Mouse (Mus musculus): Measurements from ENCODE around the gene Pspc1. TPM values are rescaled to one million over a fixed set of nuclear protein-coding genes. Genes with fewer than 3 reads are reported as not detected.
"Not testable (repeated sequence)": the region's sequence is repeated elsewhere in the genome, so short reads cannot be mapped to it uniquely, and the experiment has no call there.

Pspc1 gene
- total RNA-seq (2021), result 1 to 10 TPM; 6.3 to 8.8 TPM
- long read RNA-seq, experiment 1, partial matches to known transcripts, result 0 of 1 reads
- long read RNA-seq, experiment 1, other reads (novel, unspliced or antisense), result 1 of 1 reads
- long read RNA-seq, experiment 2, full-length matches to known transcripts, result 1 of 3 reads
- long read RNA-seq, experiment 2, partial matches to known transcripts, result 0 of 3 reads
- long read RNA-seq, experiment 2, other reads (novel, unspliced or antisense), result 2 of 3 reads

DNA sequence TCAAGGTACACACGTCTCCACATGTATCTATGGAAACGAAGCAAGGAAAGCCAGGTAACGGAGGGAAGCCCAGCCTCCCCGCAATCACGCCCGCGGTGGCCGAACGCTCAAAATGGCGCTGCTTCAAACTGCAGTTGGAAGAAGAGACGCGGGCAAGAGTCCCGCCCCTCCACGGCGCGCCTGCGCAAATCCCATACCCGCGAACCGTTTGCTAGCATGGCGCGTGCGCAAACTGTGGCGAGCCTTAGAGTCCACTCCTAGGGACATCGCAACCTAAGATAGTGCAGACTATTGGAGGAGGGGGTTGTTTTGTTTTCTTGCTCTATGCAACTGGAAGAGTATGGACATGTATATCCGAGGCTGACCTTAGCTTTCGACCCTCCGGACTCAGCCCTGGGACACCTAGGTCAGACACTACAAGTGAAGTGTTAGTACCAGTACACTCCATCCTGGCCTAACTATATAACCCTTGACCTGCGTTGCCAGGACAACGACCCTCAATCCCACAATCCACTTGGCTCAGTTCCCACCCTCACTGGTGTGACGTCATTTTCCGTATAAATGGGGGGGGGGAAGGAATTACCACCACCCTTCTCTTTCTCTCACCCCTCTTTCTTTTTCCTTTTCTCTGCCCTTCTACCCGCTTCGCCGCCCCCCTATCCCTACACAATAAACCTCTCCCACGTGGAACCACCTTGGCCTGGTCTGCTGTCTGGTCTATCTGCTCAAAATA lies at the start of gene Pspc1:
TSS of gene Pspc1 (minus strand) at position 117 of the 733 bp plus-strand sequence.
- intact Hi-C loops (cut with DNase I), result no loop called here
- DNase-seq, result peak; percentile 95

DNA sequence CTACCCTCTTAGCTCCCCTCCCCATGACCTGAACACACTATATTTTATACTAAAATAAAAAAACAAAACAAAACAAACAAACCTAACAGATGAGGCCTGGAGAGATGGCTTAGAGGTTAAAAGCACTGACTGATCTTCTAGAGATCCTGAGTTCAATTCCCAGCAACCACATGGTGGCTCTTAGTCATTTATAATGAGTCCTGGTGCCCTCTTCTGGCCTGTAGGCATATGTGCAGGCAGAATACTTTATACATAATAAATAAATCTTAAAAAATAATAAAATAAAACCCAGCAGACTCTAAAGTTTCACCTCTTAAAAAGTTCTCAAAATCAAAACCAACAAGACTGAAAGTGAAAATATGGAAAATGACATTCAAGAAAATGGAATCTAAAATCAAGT lies 46.4 kb upstream of the Pspc1 start:
- intact Hi-C loops (cut with DNase I), result no loop called here
- DNase-seq, result no peak

DNA sequence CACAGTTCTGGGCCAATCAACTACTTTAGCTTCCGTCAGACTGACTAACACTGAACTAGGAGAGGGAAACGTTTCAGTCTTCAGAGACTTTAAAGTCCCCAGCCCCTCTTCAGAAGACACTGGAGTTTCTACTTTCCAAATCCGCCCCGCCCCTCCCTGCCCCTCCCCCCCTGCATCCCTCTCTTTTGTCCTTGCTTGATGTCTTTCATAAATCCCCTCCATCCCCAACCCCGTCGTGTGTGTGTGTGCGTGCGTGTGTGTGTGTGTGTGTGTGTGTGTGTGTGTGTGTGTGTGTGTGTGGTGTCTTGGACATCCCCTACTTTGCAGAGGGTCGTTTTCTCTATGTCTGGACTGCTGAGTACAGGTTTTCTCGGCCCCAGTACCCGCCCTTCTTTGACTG lies 39.5 kb upstream of the Pspc1 start:
- intact Hi-C loops (cut with DNase I), result loop anchor here (5.0 kb wide), 1 partner anchor 65 kb away; no protein-coding TSS in a partner anchor
- DNase-seq, result no peak

DNA sequence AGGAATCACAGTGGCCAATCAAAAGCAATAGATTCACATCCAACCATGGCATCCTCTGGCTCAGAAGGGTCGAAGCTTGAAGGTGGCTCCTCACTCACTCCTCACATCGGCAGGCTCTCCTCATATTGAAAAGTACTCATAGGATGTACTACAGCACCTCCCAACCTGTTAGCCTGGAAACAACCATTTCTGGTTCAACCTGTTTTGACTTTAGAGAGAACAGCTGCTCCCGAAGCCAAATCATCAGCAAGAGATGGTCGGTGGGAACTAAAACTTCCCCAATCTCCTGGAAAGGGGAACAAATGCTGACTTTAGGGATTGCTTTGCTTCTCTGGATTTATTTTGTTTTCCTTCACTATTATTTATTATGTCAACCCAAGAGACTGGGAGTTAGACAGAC lies 39.0 kb upstream of the Pspc1 start:
- DNase-seq, result no peak

GRCm38 (mm10) chr14:56816541-56816940 lies 38.4 kb upstream of the Pspc1 start:
- intact Hi-C loops (cut with DNase I), result loop anchor here (5.0 kb wide), 1 partner anchor 66 kb away; no protein-coding TSS in a partner anchor

More for the DNA sequence above, 39.0 kb upstream of the Pspc1 start:
- intact Hi-C loops (cut with DNase I), result loop anchor here (5.0 kb wide), 1 partner anchor 65 kb away; no protein-coding TSS in a partner anchor

DNA sequence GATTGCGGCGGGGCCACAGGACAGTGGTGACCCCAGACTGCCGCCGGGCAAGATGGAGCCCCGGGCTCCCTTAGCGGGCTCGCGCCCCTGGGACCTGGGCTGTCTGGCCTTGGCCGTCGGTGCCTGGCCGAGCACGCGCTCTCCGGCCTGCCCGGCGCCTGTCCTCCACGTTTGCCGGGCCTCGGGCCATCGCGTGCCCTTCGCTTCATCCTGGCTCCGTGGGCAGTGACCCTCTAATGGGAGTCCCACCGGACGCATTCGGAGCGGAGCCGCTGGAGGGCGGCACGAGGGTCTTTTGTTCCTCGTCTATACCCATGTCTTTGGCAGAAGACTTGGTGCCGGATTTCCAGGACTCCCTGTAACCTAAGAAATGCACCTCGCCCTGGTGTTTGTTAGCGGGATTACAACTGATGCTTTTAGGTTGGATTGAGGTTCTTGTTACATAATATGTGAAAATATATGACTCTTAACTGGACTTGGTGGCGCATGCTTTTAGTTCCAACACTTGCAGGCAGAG lies 34.5 kb upstream of the Pspc1 start:
- DNase-seq, result peak; percentile 64 to 70
- intact Hi-C loops (cut with DNase I), result no loop called here

More at GRCm38 (mm10) chr14:56816541-56816940, 38.4 kb upstream of the Pspc1 start:
- no peak for DNase-seq

DNA sequence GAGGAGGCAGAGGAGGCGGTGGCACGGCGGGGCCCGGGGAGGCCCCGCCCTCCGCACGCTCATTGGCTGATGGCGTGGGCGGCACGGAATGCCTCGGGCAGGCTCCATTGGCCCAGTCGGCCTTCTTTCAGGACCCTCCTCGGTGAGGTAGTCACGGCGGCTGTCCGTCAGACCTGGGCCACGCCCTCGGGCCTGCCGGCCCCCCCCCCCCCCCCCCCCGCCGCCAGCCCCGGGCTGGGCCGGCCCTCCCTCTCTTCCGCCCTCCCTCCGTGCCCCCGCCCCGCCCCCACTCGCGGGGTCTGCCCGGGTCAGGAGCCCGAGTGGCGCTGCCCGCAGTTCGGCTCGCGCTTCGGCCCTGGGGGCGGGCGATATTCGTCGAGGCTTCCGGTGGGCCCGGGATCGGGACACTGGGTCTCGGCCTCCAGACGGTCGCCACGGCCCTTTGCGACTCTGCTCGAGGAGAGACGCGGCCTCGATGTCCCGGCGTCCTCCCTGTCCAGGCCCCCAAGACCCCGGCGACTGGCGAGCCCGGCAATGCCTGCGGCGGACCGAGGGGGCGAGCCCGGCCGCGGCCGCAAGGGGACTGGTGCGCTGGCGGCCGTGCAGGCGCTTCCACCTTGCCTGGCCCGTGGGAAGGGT lies 33.7 kb upstream of the Pspc1 start, which contains the start of gene Zmym5:
TSS of gene Zmym5 (minus strand) at position 16 of the 639 bp plus-strand sequence.
- peak; percentile 84 to 86 for DNase-seq
- intact Hi-C loops (cut with DNase I), result not testable (repeated sequence)

- intact Hi-C loops (cut with DNase I), result not testable (repeated sequence)
- DNase-seq, result peak; percentile 11 to 53
These were observed 32.9 kb upstream of the Pspc1 start for GRCm38 (mm10) chr14:56810781-56811690.

- no peak for DNase-seq
- intact Hi-C loops (cut with DNase I), result loop anchor here (5.0 to 10.0 kb wide), 2 partner anchors 196 to 408 kb away; no protein-coding TSS in a partner anchor
These were observed 15.1 kb upstream of the Pspc1 start for GRCm38 (mm10) chr14:56793243-56793642.

DNA sequence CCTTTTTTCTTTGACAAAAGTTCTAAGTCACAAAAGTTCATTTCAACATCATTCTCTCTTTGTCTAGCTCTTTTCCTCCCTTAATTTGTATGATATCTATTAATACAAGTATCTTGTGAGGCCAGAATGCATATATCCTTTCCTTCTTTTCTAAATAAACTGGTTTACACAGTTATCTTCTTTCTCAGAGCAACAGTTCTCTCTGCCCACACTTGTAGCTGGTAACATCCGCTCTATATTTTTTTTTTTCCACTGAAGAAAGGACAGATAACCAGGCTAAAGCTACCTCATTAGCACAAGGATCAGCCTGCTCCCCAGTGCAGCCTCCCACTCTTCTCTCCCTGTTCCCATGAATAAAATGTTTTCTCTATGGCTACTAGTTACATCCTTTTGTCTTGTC lies 6.5 kb upstream of the Pspc1 start:
- DNase-seq, result no peak
- intact Hi-C loops (cut with DNase I), result no loop called here

- intact Hi-C loops (cut with DNase I), result no loop called here
- DNase-seq, result no peak
These were observed 801 bp upstream of the Pspc1 start for GRCm38 (mm10) chr14:56778933-56779300.

DNA sequence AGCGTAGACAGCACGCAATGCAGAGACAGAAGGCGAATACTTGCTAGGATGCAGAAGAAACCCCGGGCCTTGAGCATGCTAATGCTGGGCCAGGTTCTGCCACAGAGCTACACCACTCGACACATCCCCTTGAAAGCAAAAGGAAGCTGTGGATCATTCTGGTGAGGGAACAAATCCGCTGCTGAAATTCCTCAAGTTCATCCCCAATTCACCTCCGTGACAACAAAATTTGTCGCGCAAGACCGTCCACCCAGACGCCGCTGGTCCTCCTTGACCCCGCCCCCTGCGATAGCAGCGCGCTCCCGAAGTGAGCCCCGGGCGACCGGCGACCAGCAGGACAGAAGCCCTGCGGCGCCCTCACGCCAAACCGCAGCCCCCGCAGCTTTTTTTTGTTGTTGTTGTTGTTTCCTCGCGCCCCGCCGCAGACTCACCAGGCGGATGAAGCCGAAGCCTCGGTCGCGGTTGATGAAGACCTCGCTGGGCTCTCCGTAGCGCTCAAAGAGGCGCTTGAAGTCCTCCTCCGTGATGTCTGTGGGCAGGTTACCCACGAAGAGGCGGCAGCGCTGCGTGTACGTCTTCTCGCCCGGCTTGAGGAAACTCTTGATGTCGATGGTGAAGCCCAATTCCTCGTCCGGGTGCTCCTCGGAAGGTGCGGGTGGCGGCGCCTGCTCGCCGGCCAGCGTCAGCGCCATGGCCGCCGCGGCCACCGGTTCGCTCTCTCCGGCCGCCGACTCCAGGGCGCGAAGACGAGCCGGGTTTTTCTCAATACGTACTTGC lies 568 bp downstream of the Pspc1 start:
- DNase-seq, result peak; percentile 43 to 54
- intact Hi-C loops (cut with DNase I), result no loop called here

GRCm38 (mm10) chr14:56776571-56777238 lies 1.4 kb downstream of the Pspc1 start:
- DNase-seq, result no peak
- intact Hi-C loops (cut with DNase I), result no loop called here

DNA sequence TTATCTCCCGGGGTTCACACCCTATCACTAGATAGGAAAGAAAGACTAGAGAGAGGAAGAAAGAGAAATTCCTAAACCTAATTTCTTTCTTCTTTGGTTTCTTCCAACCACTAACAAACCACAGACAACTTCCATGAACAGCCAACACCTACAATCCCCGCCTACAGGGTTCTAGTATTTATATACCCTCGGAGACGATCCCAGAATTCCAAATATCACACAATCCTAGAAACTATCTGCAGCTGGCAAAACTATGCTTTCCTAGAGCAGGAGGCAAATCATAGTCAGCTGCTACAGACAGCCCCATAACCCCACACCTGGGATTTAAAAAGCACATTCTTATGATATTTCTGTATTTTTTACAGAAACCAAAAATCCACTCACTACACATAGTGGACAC lies 2.7 kb downstream of the Pspc1 start:
- DNase-seq, result no peak
- intact Hi-C loops (cut with DNase I), result no loop called here

GRCm38 (mm10) chr14:56766438-56766837 lies 11.7 kb downstream of the Pspc1 start:
- intact Hi-C loops (cut with DNase I); DNase-seq: not testable (repeated sequence)

DNA sequence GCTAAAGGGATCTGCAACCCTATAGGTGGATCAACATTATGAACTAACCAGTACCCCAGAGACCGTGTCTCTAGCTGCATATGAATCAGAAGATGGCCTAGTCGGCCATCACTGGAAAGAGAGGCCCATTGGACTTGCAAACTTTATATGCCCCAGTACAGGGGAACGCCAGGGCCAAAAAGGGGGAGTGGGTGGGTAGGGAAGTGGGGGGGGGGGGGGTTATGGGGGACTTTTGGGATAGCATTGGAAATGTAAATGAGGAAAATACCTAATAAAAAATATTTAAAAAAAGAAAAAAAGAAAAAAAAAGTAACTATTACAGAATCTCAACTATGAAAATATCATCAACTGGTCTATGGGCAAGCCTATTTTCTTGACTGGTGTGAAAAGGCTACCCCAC lies 13.0 kb downstream of the Pspc1 start:
- intact Hi-C loops (cut with DNase I); DNase-seq: not testable (repeated sequence)

- no peak for DNase-seq
- intact Hi-C loops (cut with DNase I), result no loop called here
These were observed 26.8 kb downstream of the Pspc1 start for GRCm38 (mm10) chr14:56751282-56751681.

GRCm38 (mm10) chr14:56740175-56740574 lies 37.9 kb downstream of the Pspc1 start:
- intact Hi-C loops (cut with DNase I), result no loop called here
- DNase-seq, result no peak

DNA sequence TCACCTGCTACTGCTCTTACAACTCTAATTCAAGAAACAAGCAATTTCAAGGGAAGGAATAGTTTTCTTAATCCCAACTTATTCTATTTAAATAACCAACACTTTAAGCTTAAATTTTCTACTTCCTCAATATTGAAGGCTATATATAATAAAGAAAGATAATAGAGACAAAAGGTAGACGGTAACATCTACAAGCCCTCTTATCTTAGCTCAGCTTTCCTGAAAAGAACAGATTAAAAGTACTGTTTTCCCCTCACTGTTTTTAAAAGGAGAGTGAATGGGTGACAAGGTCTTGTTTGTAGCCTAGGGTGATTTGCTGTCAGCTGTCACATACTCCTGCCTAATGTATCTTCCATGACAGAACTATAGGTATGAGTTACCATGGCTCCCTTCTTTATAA lies 51.6 kb downstream of the Pspc1 start:
- intact Hi-C loops (cut with DNase I), result no loop called here
- DNase-seq, result no peak

Data from gastrocnemius, postnatal 36 days (tissue).